Mouse (Mus musculus): ENCODE measurements around the gene B4galnt3.

DNA sequence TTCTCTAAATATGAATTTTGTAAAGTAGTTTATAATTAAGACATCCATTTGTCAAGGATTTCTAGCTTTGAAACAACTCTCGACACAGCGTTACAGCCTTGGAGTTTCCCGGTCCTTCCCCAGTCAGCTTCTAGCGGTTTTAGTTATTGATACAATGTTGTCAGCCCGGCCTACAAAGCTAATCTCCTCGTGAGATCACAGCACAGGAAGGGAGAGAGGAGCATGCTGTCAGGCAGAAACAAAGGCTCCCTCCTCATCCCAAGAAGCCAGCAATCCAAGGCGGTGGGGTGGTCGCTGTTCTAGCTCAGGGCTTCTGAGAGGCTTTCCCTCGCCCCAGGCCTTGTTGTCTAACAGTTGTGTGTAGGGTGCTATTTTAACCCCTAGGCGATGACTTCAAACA, 100.1 kb downstream of the B4galnt3 start:
- TF ChIP-seq CTCF (IDR thresholded peaks at IDR 0.05; ENCODE audit: low read depth) = no peak
- TF ChIP-seq EP300 (optimal IDR thresholded peaks at IDR 0.05) = no peak
